Mouse (Mus musculus) CH12.LX (cell line): ENCODE data around the gene Dnajb13. TPM values are rescaled to one million over a fixed set of nuclear protein-coding genes. Genes with fewer than 3 reads are reported as not detected.

Experiments used
- DNase-seq: peaks from one replicate; pipeline ENCODE4 v3.0.0-alpha.2; 2013; ENCODE audit errors: extremely low read depth
- H3K27ac ChIP-seq: 2 replicates; pipeline ENCODE4 v1.5.1; 2012; ENCODE audit warnings: low read depth, mild to moderate bottlenecking, control low read depth, moderate library complexity; ENCODE audit not compliant: insufficient read depth
- H3K27me3 ChIP-seq: replicated peaks from 2 replicates; pipeline ENCODE3; 2012; ENCODE audit warnings: inconsistent platforms
- H3K36me3 ChIP-seq, 2 experiments: replicated peaks in 1 of 2; 2 replicates each; pipeline versions ENCODE3 to v1.6.1; 2012; ENCODE audit warnings: inconsistent platforms in 1 of 2, low read length in 1 of 2, mild to moderate bottlenecking in 1 of 2, mixed read lengths in 1 of 2, moderate library complexity in 1 of 2; ENCODE audit not compliant: control insufficient read depth in 1 of 2, insufficient read depth in 1 of 2
- H3K4me1 ChIP-seq, 2 experiments: 2 replicates each; pipeline ENCODE4 v1.6.1; 2012; ENCODE audit warnings: inconsistent platforms in 1 of 2, moderate library complexity in 1 of 2; ENCODE audit not compliant: insufficient read depth in 2 of 2, control insufficient read depth in 1 of 2
- H3K4me2 ChIP-seq: 2 replicates; pipeline ENCODE4 v1.6.1; 2012; ENCODE audit warnings: low read depth, mild to moderate bottlenecking, control low read depth; ENCODE audit not compliant: poor library complexity, insufficient read depth, severe bottlenecking
- H3K4me3 ChIP-seq, 3 experiments: fragments of 150-350 bp in 1 of 3; sonication (generic) in 1 of 3; replicated peaks in 1 of 3; 2 replicates each; pipeline versions ENCODE3 to v1.5.1; 2011 to 2012; ENCODE audit warnings: low read depth in 2 of 3, low read length in 2 of 3, mild to moderate bottlenecking in 2 of 3, moderate library complexity in 2 of 3, control low read depth in 1 of 3, improper control_type of control experiment in 1 of 3, inconsistent platforms in 1 of 3, mixed read lengths in 1 of 3; ENCODE audit not compliant: poor library complexity in 1 of 3
- H3K79me2 ChIP-seq: replicated peaks from 2 replicates; pipeline ENCODE4 v1.6.1; 2012; ENCODE audit warnings: mild to moderate bottlenecking, moderate library complexity; ENCODE audit not compliant: control insufficient read depth, poor library complexity, insufficient read depth, severe bottlenecking; ENCODE audit errors: extremely low read depth
- H3K9ac ChIP-seq: 2 replicates; pipeline ENCODE4 v1.6.1; 2012; ENCODE audit warnings: low read depth, mild to moderate bottlenecking, control low read depth, moderate library complexity; ENCODE audit not compliant: insufficient read depth
- H3K9me3 ChIP-seq: replicated peaks from 2 replicates; pipeline ENCODE3; 2012; ENCODE audit warnings: low read length, inconsistent platforms, mixed read lengths
- BHLHE40 ChIP-seq: IDR thresholded peaks from 2 replicates; pipeline ENCODE4 v1.6.1; 2011; ENCODE audit warnings: mild to moderate bottlenecking, low read depth, low read length, improper control_type of control experiment
- CHD1 ChIP-seq: IDR thresholded peaks from 2 replicates; pipeline ENCODE4 v1.6.1; 2012; ENCODE audit warnings: low read depth, low read length, improper control_type of control experiment, inconsistent platforms
- CHD2 ChIP-seq: IDR thresholded peaks from 2 replicates; pipeline ENCODE4 v1.6.1; 2011; ENCODE audit warnings: low read length, improper control_type of control experiment
- CTCF ChIP-seq, 2 experiments: IDR thresholded peaks in 1 of 2; conservative IDR thresholded peaks in 1 of 2; 2 replicates each; pipeline ENCODE4 v1.5.1; 2011 to 2012; ENCODE audit warnings: low read depth in 2 of 2, low read length in 2 of 2, improper control_type of control experiment in 1 of 2, inconsistent platforms in 1 of 2, mild to moderate bottlenecking in 1 of 2, moderate library complexity in 1 of 2
- E2F4 ChIP-seq: IDR thresholded peaks from 2 replicates; pipeline ENCODE4 v1.6.1; 2011; ENCODE audit warnings: low read depth, low read length, improper control_type of control experiment; ENCODE audit not compliant: insufficient replicate concordance
- ELF1 ChIP-seq: IDR thresholded peaks from 2 replicates; pipeline ENCODE4 v1.6.1; 2014; ENCODE audit warnings: low read depth, mild to moderate bottlenecking, inconsistent platforms, low read length, improper control_type of control experiment
- EP300 ChIP-seq: IDR thresholded peaks from 2 replicates; pipeline ENCODE4 v1.6.1; 2011; ENCODE audit warnings: low read length, improper control_type of control experiment
- ETS1 ChIP-seq: conservative IDR thresholded peaks from 2 replicates; pipeline ENCODE4 v1.6.1; 2012; ENCODE audit warnings: low read depth, mild to moderate bottlenecking, inconsistent platforms, low read length, improper control_type of control experiment, moderate library complexity
- GABPA ChIP-seq: IDR thresholded peaks from 2 replicates; pipeline ENCODE4 v1.6.1; 2012; ENCODE audit warnings: low read depth, low read length, improper control_type of control experiment, inconsistent platforms; ENCODE audit not compliant: insufficient replicate concordance
- HCFC1 ChIP-seq: IDR thresholded peaks from 2 replicates; pipeline ENCODE4 v1.6.1; 2012; ENCODE audit warnings: low read depth, mild to moderate bottlenecking, inconsistent platforms, low read length, improper control_type of control experiment
- IRF4 ChIP-seq: IDR thresholded peaks from 2 replicates; pipeline ENCODE4 v1.6.1; 2014; ENCODE audit warnings: low read depth, mild to moderate bottlenecking, inconsistent platforms, low read length, improper control_type of control experiment
- JUN ChIP-seq: IDR thresholded peaks from 2 replicates; pipeline ENCODE4 v1.6.1; 2011; ENCODE audit warnings: low read depth, mild to moderate bottlenecking, low read length, improper control_type of control experiment, moderate library complexity; ENCODE audit not compliant: insufficient read depth
- JUND ChIP-seq: conservative IDR thresholded peaks from 2 replicates; pipeline ENCODE4 v1.6.1; 2011; ENCODE audit warnings: low read depth, low read length, improper control_type of control experiment
- KAT2A ChIP-seq: IDR thresholded peaks from 2 replicates; pipeline ENCODE4 v1.6.1; 2012; ENCODE audit warnings: low read length, improper control_type of control experiment, inconsistent platforms; ENCODE audit not compliant: insufficient replicate concordance
- MAFK ChIP-seq: IDR thresholded peaks from 2 replicates; pipeline ENCODE4 v1.6.1; 2011; ENCODE audit warnings: low read length, improper control_type of control experiment; ENCODE audit not compliant: insufficient replicate concordance
- MAX ChIP-seq: IDR thresholded peaks from 2 replicates; pipeline ENCODE4 v1.6.1; 2011; ENCODE audit warnings: low read length, improper control_type of control experiment
- MAZ ChIP-seq: IDR thresholded peaks from 2 replicates; pipeline ENCODE4 v1.6.1; 2012; ENCODE audit warnings: low read depth, mild to moderate bottlenecking, inconsistent platforms, low read length, improper control_type of control experiment, moderate library complexity
- MEF2A ChIP-seq: IDR thresholded peaks from 2 replicates; pipeline ENCODE4 v1.6.1; 2014; ENCODE audit warnings: low read depth, mild to moderate bottlenecking, inconsistent platforms, low read length, improper control_type of control experiment, borderline replicate concordance
- MXI1 ChIP-seq: IDR thresholded peaks from 2 replicates; pipeline ENCODE4 v1.6.1; 2011; ENCODE audit warnings: mild to moderate bottlenecking, low read depth, low read length, improper control_type of control experiment
- MYC ChIP-seq: IDR thresholded peaks from 2 replicates; pipeline ENCODE4 v1.6.1; 2011; ENCODE audit warnings: low read depth, mild to moderate bottlenecking, improper control_type of control experiment, low read length
- NELFE ChIP-seq: IDR thresholded peaks from 2 replicates; pipeline ENCODE4 v1.6.1; 2011; ENCODE audit warnings: low read depth, low read length, improper control_type of control experiment
- NRF1 ChIP-seq: IDR thresholded peaks from 2 replicates; pipeline ENCODE4 v1.6.1; 2014; ENCODE audit warnings: low read depth, mild to moderate bottlenecking, inconsistent platforms, low read length, improper control_type of control experiment, moderate library complexity
- PAX5 ChIP-seq: IDR thresholded peaks from 2 replicates; pipeline ENCODE4 v1.6.1; 2012; ENCODE audit warnings: low read length, inconsistent platforms, mixed read lengths
- POLR2A ChIP-seq: IDR thresholded peaks from 2 replicates; pipeline ENCODE4 v1.6.1; 2011; ENCODE audit warnings: low read depth, mild to moderate bottlenecking, improper control_type of control experiment, low read length
- POLR2AphosphoS2 ChIP-seq: IDR thresholded peaks from 2 replicates; pipeline ENCODE4 v1.6.1; 2011; ENCODE audit warnings: low read depth, low read length, improper control_type of control experiment
- RAD21 ChIP-seq: IDR thresholded peaks from 2 replicates; pipeline ENCODE4 v1.6.1; 2011; ENCODE audit warnings: low read depth, mild to moderate bottlenecking, low read length, improper control_type of control experiment, moderate library complexity
- RCOR1 ChIP-seq: conservative IDR thresholded peaks from 2 replicates; pipeline ENCODE4 v1.6.1; 2012; ENCODE audit warnings: low read depth, mild to moderate bottlenecking, inconsistent platforms, low read length, improper control_type of control experiment
- SIN3A ChIP-seq: IDR thresholded peaks from 2 replicates; pipeline ENCODE4 v1.6.1; 2012; ENCODE audit warnings: low read length, improper control_type of control experiment, inconsistent platforms
- SMC3 ChIP-seq: IDR thresholded peaks from 2 replicates; pipeline ENCODE4 v1.6.1; 2011; ENCODE audit warnings: low read depth, low read length, improper control_type of control experiment
- TBP ChIP-seq: conservative IDR thresholded peaks from 2 replicates; pipeline ENCODE4 v1.6.1; 2011; ENCODE audit warnings: low read depth, low read length, improper control_type of control experiment
- TCF12 ChIP-seq: IDR thresholded peaks from 2 replicates; pipeline ENCODE4 v1.6.1; 2014; ENCODE audit warnings: low read depth, mild to moderate bottlenecking, inconsistent platforms, low read length, improper control_type of control experiment
- UBTF ChIP-seq: IDR thresholded peaks from 2 replicates; pipeline ENCODE4 v1.6.1; 2012; ENCODE audit warnings: low read depth, mild to moderate bottlenecking, inconsistent platforms, low read length, improper control_type of control experiment, moderate library complexity
- USF1 ChIP-seq: IDR thresholded peaks from 2 replicates; pipeline ENCODE4 v1.6.1; 2014; ENCODE audit warnings: low read depth, mild to moderate bottlenecking, inconsistent platforms, low read length, improper control_type of control experiment
- USF2 ChIP-seq: conservative IDR thresholded peaks from 2 replicates; pipeline ENCODE4 v1.6.1; 2011; ENCODE audit warnings: low read depth, low read length, improper control_type of control experiment
- ZC3H11A ChIP-seq: IDR thresholded peaks from 2 replicates; pipeline ENCODE4 v1.6.1; 2012; ENCODE audit warnings: low read depth, mild to moderate bottlenecking, inconsistent platforms, low read length, improper control_type of control experiment
- ZKSCAN1 ChIP-seq: IDR thresholded peaks from 2 replicates; pipeline ENCODE4 v1.6.1; 2012; ENCODE audit warnings: low read depth, inconsistent platforms, low read length, improper control_type of control experiment, borderline replicate concordance
- ZMIZ1 ChIP-seq: IDR thresholded peaks from 2 replicates; pipeline ENCODE4 v1.6.1; 2012; ENCODE audit warnings: low read depth, mild to moderate bottlenecking, inconsistent platforms, low read length, improper control_type of control experiment
- ZNF384 ChIP-seq: IDR thresholded peaks from 2 replicates; pipeline ENCODE4 v1.6.1; 2012; ENCODE audit warnings: low read depth, low read length, improper control_type of control experiment, inconsistent platforms
- dilution Hi-C: fragments of 300-500 bp; cut with MboI; formaldehyde crosslinking; loops from 2 replicates; pipeline ENCODE4 v1.14.3; 2020; ENCODE audit warnings: low sequenced_read_pairs; ENCODE audit not compliant: extremely low pct_unique_long_range_greater_than_20kb, extremely low pct_ligation_motif_present
- in situ Hi-C: fragments of 300-500 bp; cut with MboI; formaldehyde crosslinking; loops from 3 replicates; pipeline ENCODE4 v1.14.3; 2019; ENCODE audit warnings: low sequenced_read_pairs, low pct_ligation_motif_present, low pct_unique_long_range_greater_than_20kb, mixed read lengths
- polyA plus RNA-seq: library from polyadenylated mRNA; unstranded; fragments of >175 nt; gene quantifications from 2 replicates; pipeline ENCODE4 v1.2.1, GENCODE M21; 2012; ENCODE audit warnings: low read depth; ENCODE audit not compliant: insufficient read length
- total RNA-seq, 2 experiments: library from RNA; depleted of rRNA; stranded (reverse); fragments of 300-350 nt in 1 of 2; fragments of >200 nt in 1 of 2; gene quantifications; 2 replicates each; pipeline ENCODE4 v1.2.3; 2012 to 2014

The Dnajb13 gene
- total and polyA plus RNA-seq, 3 experiments, result 13.9 to 32.0 (median 15.6) TPM

- Histone ChIP-seq H3K9ac (peak within 1 kb of the TSS; percentile 85), H3K27ac (peak within 1 kb of the TSS; percentile 62), H3K27me3 (no peaks in the 10 kb centered on the region), H3K36me3 (peaks cover 15 to 37% of the 10 kb centered on the region in 2 experiments)
- dilution Hi-C loops, result no loop called here
- TF ChIP-seq ZNF384, result no peak
- TF ChIP-seq MEF2A, result no peak
- peak; percentile 76 for TF ChIP-seq CHD2
- 0 out of 2 replicates have a peak, but pooled peaks have one; percentile 16 for TF ChIP-seq E2F4
- no peak for TF ChIP-seq JUN
- TF ChIP-seq MYC, result no peak; the same call in 1 of the 2 replicates
- TF ChIP-seq KAT2A, result peak; percentile 79; the same call in 1 of the 2 replicates
- no peak for TF ChIP-seq UBTF
- TF ChIP-seq RCOR1, result peak; percentile 68; the same call in 1 of the 2 replicates
- TF ChIP-seq PAX5, result no peak
- TF ChIP-seq NRF1, result peak; percentile 83
- TF ChIP-seq SIN3A, result peak; percentile 54; the same call in 1 of the 2 replicates
- no peak for TF ChIP-seq POLR2AphosphoS2
- no peak for TF ChIP-seq MAZ
- TF ChIP-seq ZMIZ1, result peak; percentile 87
- TF ChIP-seq GABPA, result no peak
- TF ChIP-seq MAX, result no peak; the same call in 1 of the 2 replicates
- TF ChIP-seq BHLHE40, result peak; percentile 79
- TF ChIP-seq ZKSCAN1, result no peak
- TF ChIP-seq NELFE, result peak; percentile 56
- no peak for TF ChIP-seq ZC3H11A
- TF ChIP-seq SMC3, result no peak
- TF ChIP-seq MAFK, result no peak
- no peak for TF ChIP-seq CTCF (conservative IDR thresholded peaks at IDR 0.05 in 1 of 2, IDR thresholded peaks at IDR 0.05 in 1 of 2; ENCODE audit: low read depth in 2 of 2, low read length in 2 of 2)
- TF ChIP-seq TCF12, result peak; percentile 49; the same call in 1 of the 2 replicates
- no peak for TF ChIP-seq USF1
- TF ChIP-seq USF2, result no peak
- TF ChIP-seq RAD21, result no peak
- TF ChIP-seq MXI1, result peak; percentile 29
- TF ChIP-seq HCFC1, result peak; percentile 86
- TF ChIP-seq ELF1, result peak; percentile 99
- no peak for TF ChIP-seq CHD1
- TF ChIP-seq JUND, result no peak
- peak; percentile 10; the same call in 1 of the 2 replicates for TF ChIP-seq ETS1
- TF ChIP-seq POLR2A, result peak; percentile 90
- TF ChIP-seq IRF4, result peak; percentile 15
- TF ChIP-seq EP300, result no peak
- TF ChIP-seq TBP, result no peak; the same call in 1 of the 2 replicates
- TF ChIP-seq, all 38 proteins: peak for 16
- peak; percentile 98 for DNase-seq
- H3K79me2 ChIP-seq, result 0 out of 2 replicates have a peak, but pooled peaks cover 5% of the 10 kb centered on the region
- in situ Hi-C loops, result loop anchor here (5.0 kb wide), 2 partner anchors 45 to 115 kb away; no protein-coding TSS in a partner anchor
- peak within 1 kb of the TSS; percentile 96 for H3K4me2 ChIP-seq
- peak within 1 kb of the TSS; percentile 75 to 89 (median 86) for H3K4me3 ChIP-seq
- peaks cover 0 to 13% of the 10 kb centered on the region in 2 experiments; a peak in 2 of 4 replicates for H3K4me1 ChIP-seq
- no peaks in the 10 kb centered on the region for H3K9me3 ChIP-seq
Measured at GRCm38 (mm10) chr7:100536804-100537518, 22.2 kb upstream of the Dnajb13 start, which contains the start of gene Coa4. Gene Coa4, plus strand, starts transcription at chr7:100537071.
